Mouse (Mus musculus): ENCODE measurements around the gene Adgrl2.

DNA sequence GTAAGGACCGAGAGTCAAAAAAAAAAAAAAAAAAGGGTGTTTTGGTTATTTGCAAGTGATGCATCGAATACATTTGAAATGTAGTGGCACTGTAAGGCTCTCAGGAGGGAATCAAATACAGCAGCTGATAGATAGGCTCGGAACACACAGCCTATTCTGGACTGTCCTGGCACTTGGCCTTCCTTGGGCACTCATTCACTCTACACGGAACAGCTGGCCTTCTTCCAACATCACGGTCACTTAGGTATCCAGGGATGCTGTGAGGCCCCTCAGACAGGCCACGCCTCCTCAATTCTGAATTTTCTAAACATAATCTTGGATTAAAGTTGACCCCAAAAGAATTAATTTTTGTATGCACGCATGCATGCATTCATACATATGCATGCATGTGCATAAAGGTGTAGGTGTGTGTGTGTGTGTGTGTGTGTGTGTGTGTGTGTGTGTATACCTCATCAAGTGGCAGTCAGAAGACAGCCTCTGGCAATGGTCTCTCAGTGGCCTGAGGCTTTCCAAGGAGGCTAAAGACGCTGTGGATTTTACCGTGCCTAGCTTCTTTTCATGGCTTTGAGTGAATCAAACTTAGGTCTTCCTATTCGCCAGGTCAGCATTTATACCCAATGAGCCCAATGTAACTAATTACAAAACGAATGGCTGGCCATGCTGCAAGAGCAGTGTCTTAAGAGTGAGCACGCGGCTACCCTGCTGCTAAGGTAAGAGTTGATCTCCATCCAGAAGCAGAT is 152.1 kb downstream of the Adgrl2 start:
- TF ChIP-seq CTCF (IDR thresholded peaks at IDR 0.05; ENCODE audit: low read depth) (no peak), EP300 (IDR thresholded peaks at IDR 0.05; ENCODE audit: low read depth) (no peak)
